Mouse (Mus musculus) adrenal gland, postnatal 14 days (tissue): ENCODE measurements around the gene Chfr. TPM values are rescaled to one million over a fixed set of nuclear protein-coding genes. Genes with fewer than 3 reads are reported as not detected.

Experiments used
- DNase-seq: peaks from one replicate; pipeline ENCODE4 v3.0.0; 2021; ENCODE audit warnings: mixed read lengths
- long read RNA-seq, 2 experiments: library from polyadenylated mRNA; stranded (forward); transcript quantifications; one replicate each; pipeline ENCODE4 v2.0.0; 2021
- total RNA-seq: library from RNA; stranded (reverse); gene quantifications from 2 replicates; pipeline ENCODE4 v1.2.3, GENCODE M21; 2021

The Chfr gene
- total RNA-seq: 34.1 and 46.1 TPM in 2 replicates
- long read RNA-seq, experiment 1, transcript Chfr-202 (18 exons, 3,159 nt): major isoform, 15 of 43 reads
- long read RNA-seq, experiment 1, partial matches to known transcripts: 3 of 43 reads
- long read RNA-seq, experiment 1, other reads (novel, unspliced or antisense): 18 of 43 reads
- long read RNA-seq, experiment 2, transcript Chfr-201 (18 exons, 3,146 nt): major isoform, 5 of 22 reads
- long read RNA-seq, experiment 2, partial matches to known transcripts: 3 of 22 reads
- long read RNA-seq, experiment 2, other reads (novel, unspliced or antisense): 8 of 22 reads

GRCm38 (mm10) chr5:110135293-110136086 is at the start of gene Chfr:
Gene Chfr, plus strand, starts transcription at chr5:110135842.
- peak; percentile 99 for DNase-seq

GRCm38 (mm10) chr5:110086161-110086866 is 49.3 kb upstream of the Chfr start:
- DNase-seq: no peak

- DNase-seq: no peak
Observed at GRCm38 (mm10) chr5:110091546-110091945, 44.1 kb upstream of the Chfr start.

- DNase-seq: peak; percentile 91
Observed at GRCm38 (mm10) chr5:110094030-110094846, 41.4 kb upstream of the Chfr start, which contains the start of gene Gm35315. Gene Gm35315, minus strand, starts transcription at chr5:110094420.

- no peak for DNase-seq
Observed at GRCm38 (mm10) chr5:110094847-110095213, 40.8 kb upstream of the Chfr start.

GRCm38 (mm10) chr5:110098991-110099477 is 36.6 kb upstream of the Chfr start:
- DNase-seq: no peak

- no peak for DNase-seq
Observed at GRCm38 (mm10) chr5:110099656-110100580, 35.7 kb upstream of the Chfr start, which contains the start of gene Plcxd1. Gene Plcxd1, plus strand, starts transcription at chr5:110099969.

- no peak for DNase-seq
Observed at GRCm38 (mm10) chr5:110100921-110101631, 34.6 kb upstream of the Chfr start.

GRCm38 (mm10) chr5:110101716-110102347 is 33.8 kb upstream of the Chfr start:
- peak; percentile 50 for DNase-seq

GRCm38 (mm10) chr5:110102429-110102828 is 33.2 kb upstream of the Chfr start:
- DNase-seq: no peak

GRCm38 (mm10) chr5:110102853-110103625 is 32.6 kb upstream of the Chfr start:
- no peak for DNase-seq

GRCm38 (mm10) chr5:110103901-110104615 is 31.6 kb upstream of the Chfr start:
- no peak for DNase-seq

GRCm38 (mm10) chr5:110104616-110105380 is 30.8 kb upstream of the Chfr start:
- no peak for DNase-seq

GRCm38 (mm10) chr5:110106140-110106871 is 29.3 kb upstream of the Chfr start:
- no peak for DNase-seq

GRCm38 (mm10) chr5:110106901-110107564 is 28.6 kb upstream of the Chfr start:
- DNase-seq: peak; percentile 26
